Mouse (Mus musculus) adrenal gland, postnatal 10 days (tissue): ENCODE measurements at regions not wholly inside any gene's neighbourhood (a gene's known extent, or its start where the extent isn't known, plus 50 kb on each side); places are given as distances from the start of the nearest gene placed in this dataset. TPM values are rescaled to one million over a fixed set of nuclear protein-coding genes. Genes with fewer than 3 reads are reported as not detected.

Experiments
- DNase-seq: peaks from one replicate; pipeline ENCODE4 v3.0.0; 2021; ENCODE audit warnings: mixed read lengths
- microRNA-seq: library from miRNA; unstranded; fragments of <30 nt; microRNA quantifications from one replicate; pipeline ENCODE4 v1.2.0, GENCODE M21; 2021

DNA sequence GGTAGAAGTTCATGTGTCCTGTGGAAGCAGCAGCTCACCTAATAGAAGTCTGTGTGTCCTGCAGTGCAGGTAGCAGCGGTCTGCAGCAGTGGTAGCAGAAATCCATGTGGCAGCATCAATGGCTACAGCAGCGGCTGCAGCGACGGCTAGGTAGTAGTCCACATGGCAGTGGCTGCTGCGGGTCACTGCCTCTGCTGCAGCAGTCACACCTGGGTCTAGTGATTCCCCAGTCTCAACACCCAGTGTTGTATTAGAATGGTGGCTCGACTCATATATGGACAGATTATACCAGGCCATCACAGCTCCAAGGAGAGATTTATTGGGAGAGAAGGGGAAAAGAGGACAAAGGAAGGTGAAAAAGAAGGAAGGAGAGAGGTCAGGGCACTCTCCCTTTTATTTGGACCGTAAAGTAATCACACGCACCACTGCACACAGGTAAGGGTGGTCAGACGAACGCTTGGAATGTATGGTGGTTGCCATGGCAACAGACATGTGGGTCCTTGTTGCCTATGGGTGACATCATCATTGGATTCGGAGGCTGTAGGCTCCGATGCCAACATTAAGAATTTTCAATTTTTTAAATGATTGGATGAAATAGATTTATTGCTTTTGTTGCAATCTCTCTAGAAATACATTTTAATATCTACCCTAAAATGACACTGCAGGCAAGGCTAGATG, 71.2 kb upstream of the Ccdc85a start:
- DNase-seq, result no peak

DNA sequence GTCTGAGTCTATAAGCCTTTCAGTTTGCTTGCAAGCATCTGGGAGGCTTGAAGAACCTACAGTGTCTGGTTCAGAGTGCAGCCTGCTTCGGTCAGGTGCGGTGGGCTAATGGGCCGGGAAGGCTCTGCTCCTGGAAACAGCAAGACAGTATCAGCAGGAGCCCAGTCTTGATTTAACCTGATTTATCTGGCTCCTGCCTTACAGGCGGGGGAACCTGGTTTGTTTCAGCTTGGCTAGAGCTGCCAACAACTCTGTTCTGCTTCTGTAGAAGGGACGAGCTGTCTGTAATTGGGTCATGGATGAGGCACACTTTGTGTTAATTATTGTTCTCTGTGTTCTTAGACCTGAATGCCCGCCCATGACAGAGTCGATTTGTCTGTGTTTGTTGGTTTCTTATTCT, 65.3 kb upstream of the Ccdc85a start:
- DNase-seq, result no peak

DNA sequence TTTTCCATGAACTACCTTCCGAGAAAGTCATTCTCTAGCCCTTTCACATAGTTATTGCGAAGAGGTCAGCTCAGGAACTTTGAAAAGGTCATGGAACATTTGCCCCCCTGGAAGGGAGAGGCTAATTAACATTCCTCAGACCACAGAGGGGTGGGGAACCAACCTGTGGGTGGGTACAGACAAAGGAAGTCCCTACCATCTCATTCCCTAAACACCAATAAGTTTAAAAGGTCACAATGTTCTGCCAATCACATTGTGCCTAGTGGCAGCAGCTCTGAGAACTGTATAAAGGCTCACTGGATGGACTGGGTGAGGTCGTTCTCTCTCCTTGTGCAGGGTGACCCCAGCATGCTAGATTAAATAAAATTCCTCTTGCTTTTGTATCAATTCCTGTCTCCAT, 64.8 kb upstream of the Ccdc85a start:
- DNase-seq, result no peak

DNA sequence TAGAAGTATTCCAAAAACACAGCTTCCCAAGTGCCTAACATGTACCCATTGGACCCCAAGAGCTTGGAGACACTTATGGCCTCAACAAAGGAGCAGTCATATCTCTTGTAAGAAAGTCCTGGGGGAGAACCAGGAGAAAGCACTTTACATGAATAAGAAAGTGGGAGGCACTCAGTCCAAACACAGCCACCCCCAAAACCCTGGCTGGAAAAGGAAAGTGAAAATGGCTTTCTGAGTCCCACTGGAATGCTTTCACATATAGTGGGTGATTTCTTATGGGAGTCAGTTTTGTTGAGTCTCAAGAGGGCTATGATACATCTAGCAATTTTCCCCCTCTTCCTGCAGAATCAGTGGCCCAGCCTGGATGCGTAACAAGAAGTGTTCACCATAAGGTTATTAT, 55.0 kb upstream of the Ccdc85a start:
- no peak for DNase-seq

DNA sequence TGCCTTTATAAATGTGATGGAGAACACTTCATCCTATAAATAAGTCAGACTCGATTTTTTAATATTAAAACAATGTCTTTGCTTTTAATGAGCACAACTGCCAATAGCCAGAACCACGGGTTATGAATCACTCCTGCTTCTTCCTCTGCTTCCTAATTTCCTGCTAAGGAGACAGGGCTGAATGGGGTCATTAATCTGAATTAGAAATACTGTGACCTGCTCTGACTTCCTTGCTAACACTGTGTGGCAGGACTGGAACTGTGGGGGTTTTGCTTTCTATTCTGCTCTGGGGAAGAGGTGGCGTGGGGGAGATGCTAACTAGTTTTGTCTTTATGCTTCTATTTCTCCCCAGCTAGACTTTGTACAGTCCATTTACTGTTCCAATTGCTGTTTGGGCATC, 52.6 kb upstream of the Ccdc85a start:
- DNase-seq, result no peak

Small RNAs in the stretch of these regions (microRNA-seq; reads per million reads assigned to microRNA genes)
- gene Mir216a, result not detected
- not detected for gene Mir216b
- gene Mir216c, result not detected
- 4.2 reads per million for gene Mir217
